Mouse (Mus musculus): ENCODE results near the gene Phldb1.
"Not testable (repeated sequence)": the region's sequence is repeated elsewhere in the genome, so short reads cannot be mapped to it uniquely, and the experiment has no call there.

The Phldb1 gene

DNA sequence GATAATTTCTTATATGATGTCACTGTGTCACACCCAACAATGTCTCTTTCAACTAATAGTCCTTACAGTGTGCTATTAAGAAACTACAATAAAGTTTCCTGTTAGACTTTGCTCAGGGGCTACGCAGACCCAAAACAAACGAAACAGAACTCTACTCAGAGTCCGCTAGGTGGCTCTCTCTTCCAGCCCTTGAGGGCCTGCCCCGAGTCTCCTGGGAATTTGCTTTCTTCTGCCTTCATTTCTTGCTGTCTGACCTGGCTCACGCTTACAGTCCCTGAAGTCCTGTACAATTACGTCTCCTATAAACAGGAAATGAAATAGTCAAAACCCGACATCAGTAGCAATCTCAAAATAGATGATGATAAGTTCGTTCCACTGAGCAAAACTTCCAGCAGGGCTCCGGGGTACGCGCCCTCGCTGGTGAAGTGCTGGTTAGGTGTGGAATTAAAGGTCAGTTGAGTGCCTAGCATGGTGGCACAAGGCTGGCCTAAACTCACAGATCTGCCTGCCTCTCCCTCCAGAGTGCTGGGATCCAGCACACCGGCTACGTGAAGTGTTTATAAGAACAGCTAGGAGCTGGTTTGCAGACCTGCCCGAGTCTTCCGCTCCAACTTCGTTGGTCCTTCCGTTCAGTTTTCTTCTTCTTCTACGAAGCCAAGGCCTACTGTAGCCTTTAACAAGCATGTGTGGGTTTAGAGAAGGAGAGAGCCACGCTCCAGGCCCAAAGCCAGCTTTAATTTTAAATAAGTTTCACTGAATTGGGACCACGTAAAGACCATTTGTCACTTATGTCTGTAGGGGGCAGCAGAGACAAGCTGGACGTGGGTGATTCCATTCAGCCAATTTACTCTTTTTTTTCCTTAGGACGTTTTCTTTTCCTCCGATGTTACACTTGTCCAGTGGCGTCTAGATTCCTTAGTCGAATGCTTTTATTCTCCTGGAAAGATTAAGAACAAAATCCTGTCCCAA is 79.6 kb downstream of the Phldb1 start:
- in situ Hi-C loops (cut with MboI, MseI): no loop called here

DNA sequence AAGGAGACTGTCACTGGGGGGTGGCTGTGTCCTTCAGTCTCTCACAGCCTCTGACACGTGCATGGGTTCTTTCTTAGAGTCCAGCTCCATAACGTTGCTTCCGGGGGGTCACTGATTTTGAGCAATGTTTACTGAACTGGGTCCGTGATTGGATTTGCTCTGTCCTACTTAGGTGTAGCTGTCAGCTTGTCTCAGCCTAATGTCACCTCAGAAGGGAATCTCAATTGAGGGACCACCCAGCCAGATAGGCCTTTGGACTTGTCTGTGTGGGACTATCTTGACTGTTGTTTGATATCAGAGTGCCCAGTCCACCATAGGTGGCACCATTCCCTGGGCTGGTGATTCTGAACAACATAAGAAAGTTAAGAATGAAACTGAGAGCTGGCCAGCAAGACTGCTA is 81.1 kb downstream of the Phldb1 start:
- in situ Hi-C loops (cut with MboI, MseI): no loop called here

DNA sequence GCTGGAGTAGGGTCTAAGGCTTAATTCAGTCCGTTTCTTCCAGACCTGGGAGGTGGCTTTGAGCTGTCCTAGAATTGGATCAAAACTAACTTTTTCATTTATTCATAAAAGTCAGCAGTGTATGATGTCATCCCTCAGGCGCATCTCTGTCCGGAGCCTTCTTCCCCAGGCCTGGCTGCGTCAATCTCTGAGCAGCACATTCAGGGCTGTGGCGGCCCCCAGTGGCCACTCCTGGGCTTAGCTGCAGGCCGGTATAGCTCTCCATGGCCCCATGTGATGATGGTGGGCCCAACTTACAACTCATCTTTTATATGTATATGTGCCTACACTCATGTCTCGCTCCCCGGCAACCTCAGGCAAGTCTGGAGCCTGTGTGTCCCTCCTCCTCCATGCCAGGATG is 83.0 kb downstream of the Phldb1 start:
- in situ Hi-C loops (cut with MboI, MseI): no loop called here

DNA sequence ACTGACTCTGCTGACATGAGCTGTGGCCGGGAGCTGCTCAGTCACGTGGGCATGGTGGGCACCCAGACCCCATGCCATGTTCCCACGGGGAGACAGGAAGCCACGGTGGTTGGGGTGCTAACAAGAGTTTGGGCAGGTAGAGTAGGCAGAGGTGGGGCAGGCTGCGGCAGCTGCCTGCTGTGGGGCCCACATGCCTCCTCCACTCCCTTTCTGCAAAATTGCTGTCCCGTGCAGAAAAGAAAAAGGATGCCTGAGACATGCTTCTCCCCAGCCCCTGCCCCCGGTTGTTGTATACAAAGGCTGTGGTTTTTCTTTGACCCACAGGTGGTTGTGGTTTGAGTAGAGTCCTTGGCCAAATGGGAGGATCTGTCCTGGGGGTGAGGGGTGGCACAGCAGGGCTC is 86.1 kb downstream of the Phldb1 start:
- in situ Hi-C loops (cut with MboI, MseI): loop anchor here in 1 of 2 experiments (5.0 kb wide), 2 partner anchors 38 to 142 kb away; no protein-coding TSS in a partner anchor

DNA sequence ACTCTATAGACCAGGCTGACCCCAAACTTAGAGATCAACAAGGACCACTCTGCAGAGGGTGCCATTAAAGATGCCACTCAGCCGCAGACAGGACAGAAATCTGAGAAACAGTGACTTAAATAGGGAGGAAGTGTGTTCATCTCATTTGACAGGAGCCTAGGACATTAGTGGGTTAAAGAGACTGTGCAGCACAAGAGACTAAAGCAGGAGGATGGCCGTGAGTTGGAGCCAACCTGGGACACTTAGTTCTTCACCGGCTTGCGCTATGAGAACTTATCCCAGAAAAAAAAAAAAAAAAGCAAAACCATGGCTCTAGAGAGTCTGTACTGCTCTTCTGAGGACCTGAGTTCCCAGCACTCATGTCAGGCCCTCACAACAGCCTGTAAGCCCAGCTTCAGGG is 87.3 kb downstream of the Phldb1 start:
- in situ Hi-C loops (cut with MboI, MseI): loop anchor here in 1 of 2 experiments (5.0 kb wide), 2 partner anchors 40 to 140 kb away; no protein-coding TSS in a partner anchor

DNA sequence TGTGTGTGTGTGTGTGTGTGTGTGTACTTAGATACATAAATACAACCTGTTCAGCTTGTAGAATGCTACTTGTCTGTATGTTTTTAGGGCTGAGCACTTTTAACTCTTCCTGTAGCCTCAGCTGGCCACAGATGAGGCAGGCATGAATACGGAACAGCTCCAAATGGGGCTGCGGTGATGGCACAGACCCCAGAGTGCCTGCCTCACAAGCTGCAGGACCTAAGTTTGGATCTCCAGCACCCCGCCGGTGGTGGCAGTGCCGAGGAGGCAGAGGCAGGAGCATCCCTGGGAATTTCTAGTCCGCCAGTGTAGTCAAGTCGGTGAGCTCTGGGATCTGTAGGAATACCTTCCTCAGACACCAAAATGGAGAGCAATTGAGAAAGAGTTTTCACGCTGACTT is 88.0 kb downstream of the Phldb1 start:
- in situ Hi-C loops (cut with MboI, MseI): loop anchor here in 1 of 2 experiments (5.0 kb wide), 2 partner anchors 40 to 140 kb away; no protein-coding TSS in a partner anchor

DNA sequence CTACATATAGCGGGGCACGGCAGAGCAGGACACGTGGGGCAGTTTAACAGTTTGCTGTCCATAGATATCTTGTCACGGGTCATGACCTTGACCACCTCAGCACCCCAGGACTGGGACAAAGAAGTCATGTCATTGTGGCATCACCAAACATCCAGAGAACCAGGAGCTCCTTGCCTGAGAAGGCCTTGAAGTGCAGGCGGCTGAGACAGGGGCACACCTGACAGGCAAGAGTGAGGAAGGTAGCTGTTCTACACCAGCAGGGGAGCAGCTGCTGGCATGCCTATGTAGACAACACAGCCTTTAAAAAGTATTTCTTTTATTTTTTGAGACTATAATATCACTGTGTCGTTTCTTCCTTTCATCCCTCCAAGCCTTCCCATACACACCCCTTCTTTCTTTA is 88.6 kb downstream of the Phldb1 start:
- in situ Hi-C loops (cut with MboI, MseI): loop anchor here in 1 of 2 experiments (5.0 kb wide), 2 partner anchors 41 to 139 kb away; no protein-coding TSS in a partner anchor

DNA sequence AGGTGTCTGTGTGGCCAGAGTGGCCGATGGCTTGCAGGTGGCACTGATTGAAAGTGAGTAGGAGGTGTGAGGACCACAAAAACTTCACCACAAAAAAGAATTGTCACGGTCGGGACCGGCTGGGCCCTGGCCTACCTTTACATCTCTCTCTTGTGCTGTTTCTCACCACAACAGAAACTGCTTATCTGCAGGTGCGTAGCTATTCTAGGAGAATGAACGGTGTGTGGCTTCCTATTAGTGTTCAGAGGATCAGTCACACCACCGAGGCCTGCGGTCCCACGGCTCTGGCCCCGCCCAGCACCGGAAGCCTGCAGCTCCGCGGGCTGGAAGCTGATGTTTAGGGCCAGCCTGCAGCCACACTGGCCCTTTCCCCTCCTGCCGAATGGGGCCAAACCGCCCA is 89.1 kb downstream of the Phldb1 start:
- in situ Hi-C loops (cut with MboI, MseI): loop anchor here in 1 of 2 experiments (5.0 kb wide), 2 partner anchors 41 to 139 kb away; no protein-coding TSS in a partner anchor

DNA sequence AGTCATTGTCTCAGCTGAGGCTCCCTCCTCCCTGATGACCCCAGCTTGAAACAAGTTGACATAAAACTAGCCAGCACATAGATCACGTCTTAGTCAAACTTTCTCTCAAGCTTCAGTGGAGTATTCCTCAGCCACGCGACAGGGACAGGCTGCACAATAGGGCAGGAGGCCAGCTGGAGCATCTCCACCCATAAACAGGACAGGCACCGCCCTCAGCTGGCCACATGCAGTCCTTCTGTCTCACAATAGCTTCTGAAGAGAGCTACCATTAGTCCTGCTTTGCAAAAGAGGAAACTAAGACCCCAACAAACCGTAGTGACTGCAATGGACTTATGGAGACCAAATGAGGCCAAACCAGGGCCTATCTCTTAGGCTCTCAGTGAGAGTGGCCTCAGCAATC is 89.5 kb downstream of the Phldb1 start:
- in situ Hi-C loops (cut with MboI, MseI): loop anchor here in 1 of 2 experiments (5.0 kb wide), 2 partner anchors 42 to 138 kb away; no protein-coding TSS in a partner anchor

DNA sequence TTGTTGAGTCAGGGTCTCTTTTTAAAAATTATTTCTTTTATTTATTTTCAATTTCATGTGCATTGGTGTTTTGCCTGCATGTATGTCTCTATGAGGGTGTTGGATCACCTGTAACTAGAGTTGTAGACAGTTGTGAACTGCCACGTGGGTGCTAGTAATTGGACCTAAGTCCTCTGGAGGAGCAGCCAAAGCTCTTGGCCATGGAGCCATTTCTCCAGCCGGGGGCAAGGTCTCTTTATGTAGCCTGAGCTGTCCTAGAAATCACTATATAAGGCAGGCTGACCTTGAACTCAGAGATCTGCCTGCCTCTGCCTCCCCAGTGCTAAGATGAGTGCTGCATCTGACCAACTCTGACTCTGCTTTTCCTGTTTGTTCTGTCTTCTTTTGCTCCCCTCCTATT is 90.8 kb downstream of the Phldb1 start:
- in situ Hi-C loops (cut with MboI, MseI): no loop called here

DNA sequence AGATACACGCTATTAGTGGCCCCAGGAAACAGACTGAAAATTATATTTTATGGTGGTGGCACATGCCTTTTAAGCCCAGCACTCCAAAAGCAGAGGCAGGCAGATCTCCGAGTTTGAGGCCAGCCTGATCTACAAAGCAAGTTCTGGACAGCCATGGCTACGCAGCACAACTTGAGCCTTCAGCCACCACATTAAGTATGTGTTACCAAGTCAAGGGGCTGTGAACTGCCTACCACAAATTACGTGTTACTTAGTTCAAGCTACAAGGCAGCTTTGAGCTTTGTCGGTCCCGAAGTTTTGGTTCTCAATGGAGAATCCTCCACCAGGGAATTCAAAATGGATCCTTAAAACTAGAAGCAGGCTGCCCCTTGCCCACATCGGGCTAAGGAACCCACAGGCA is 91.9 kb downstream of the Phldb1 start:
- in situ Hi-C loops (cut with MboI, MseI): no loop called here

DNA sequence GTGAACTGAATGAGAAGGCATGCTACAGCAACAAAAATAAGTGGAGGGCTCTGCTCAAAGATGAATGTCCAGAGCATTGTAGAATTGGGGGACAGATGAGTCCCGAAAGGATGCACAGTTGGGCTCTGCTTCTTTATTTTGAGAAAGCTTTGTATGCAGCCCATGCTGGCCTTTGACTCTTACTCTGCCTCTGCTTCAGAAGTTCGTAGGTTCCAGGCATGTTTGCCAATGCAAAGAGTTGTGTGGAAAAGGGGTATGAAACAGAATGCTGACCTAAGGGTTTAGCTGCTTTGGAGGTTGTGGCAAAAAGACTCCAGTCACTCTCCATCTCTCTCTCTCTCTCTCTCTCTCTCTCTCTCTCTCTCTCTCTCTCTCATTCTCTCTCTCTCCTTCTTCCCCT is 93.4 kb downstream of the Phldb1 start:
- in situ Hi-C loops (cut with MboI, MseI): no loop called here

DNA sequence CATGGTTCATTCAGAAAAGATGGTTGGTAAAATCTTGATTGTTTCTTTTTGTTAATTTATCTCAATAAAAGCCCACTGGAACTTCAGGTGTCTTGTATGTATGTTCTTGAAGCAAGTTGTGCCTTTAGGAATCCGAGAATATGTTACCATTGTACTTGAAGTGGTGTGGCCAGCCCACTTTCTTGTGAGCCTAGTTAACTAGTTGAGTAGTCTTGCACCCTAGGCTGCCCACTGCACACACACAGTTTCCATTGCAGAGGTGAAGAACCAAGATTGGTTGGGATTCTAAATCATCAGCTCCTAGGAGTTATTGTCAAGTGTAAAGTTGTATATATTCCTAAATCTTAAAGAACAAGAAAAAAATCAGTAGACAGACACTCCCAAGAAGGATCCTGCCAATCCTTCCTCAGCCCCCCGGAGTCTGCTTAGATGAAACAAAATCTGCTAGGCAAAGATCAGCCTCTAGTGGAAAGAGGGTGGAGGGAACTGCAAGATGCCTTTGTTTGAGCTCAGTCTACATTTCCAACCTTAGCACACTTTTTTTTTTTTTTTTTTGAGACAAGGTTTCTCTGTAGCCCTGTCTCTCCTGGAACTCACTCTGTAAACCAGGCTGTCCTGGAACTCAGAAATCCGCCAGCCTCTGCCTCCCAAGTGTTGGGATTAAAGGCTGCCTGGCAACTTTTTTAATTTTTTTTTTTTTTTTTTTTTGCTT is 94.2 kb downstream of the Phldb1 start:
- in situ Hi-C loops (cut with MboI, MseI): no loop called here

DNA sequence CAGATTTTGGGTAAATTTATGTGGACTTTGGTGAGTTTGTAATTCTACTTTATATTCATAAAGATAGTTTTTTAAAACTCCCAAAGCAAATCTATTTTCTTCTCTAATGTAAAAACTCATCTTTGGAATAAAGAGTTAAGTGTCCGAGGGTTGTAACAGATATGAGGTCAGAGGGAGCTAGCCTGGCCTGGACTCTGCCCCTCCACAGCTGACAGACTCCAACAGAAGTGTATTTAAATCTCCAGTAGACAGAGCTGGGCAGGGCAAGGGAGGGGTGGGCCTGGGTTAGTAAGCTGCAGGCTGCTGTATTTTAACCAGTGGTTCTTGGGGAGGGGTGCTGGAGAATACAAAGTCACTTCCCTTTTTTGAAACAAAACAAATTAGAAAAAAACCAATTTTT is 95.0 kb downstream of the Phldb1 start:
- in situ Hi-C loops (cut with MboI, MseI): not testable (repeated sequence)

DNA sequence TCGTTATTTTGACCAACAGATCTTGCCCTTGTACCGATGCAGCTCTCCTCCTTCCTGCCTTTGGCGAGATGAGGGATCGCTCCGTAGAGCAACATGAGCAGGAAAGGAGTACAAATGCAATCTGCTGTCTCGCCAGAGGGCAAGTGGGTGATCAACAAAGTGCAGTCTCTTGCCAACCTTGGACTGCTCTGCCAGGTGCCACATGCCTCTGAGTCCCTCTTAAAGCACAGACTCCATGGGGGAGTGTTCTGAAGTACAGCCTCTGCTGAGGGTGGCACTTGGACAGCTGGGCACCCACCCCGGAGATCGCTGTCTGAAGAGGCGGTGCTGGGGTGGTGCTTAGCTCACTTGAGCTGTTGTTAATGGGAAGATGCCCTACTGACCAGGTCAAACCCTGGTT is 96.3 kb downstream of the Phldb1 start:
- in situ Hi-C loops (cut with MboI, MseI): not testable (repeated sequence)

DNA sequence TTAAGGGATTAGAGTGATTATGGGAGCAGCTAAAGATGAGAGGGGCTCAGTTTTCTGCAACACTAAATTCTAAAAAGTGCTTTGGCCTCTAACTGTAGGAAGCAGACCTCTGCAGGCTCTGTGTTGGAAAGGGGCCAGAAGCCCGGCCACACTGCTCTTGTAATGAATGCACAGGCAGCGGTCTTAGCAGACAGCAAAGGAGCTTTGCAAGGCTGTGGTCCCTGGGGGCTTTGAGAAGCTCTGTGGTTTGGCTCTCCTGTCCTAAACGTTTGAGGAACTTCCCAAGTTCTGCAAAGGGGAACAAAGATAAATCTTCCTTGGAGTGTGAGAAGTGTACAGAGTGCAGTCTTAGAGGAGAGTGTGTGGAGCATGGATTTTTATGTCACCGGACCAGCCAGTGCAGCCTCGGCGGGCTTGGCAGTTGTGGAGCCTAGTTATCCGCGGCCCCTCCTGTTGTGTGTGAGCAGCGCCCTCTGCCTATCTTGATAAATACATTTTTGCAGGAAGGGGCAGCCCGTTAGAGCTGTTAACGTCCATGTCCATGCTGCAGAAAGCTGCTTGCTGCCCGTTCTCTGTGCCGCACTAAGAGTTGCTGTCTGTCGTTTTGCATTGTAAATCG is 97.3 kb downstream of the Phldb1 start:
- in situ Hi-C loops (cut with MboI, MseI): no loop called here

Measured in T-helper 17 cell (primary cell).